Mouse (Mus musculus) layer of hippocampus, postnatal 25 days (tissue): ENCODE results near the gene Rps29. TPM values are rescaled to one million over a fixed set of nuclear protein-coding genes. Genes with fewer than 3 reads are reported as not detected.
"Not testable (repeated sequence)": the region's sequence is repeated elsewhere in the genome, so short reads cannot be mapped to it uniquely, and the experiment has no call there.

ENCODE experiments used
- DNase-seq, 2 experiments: peaks; one replicate each; pipeline ENCODE4 v3.0.0; 2022; ENCODE audit warnings: mixed read lengths in 2 of 2, low spot score in 1 of 2; ENCODE audit errors: extremely low spot score in 1 of 2
- total RNA-seq, 2 experiments: library from RNA; stranded (reverse); gene quantifications; 2 replicates each; pipeline ENCODE4 v1.2.3; 2021

Gene Rps29
- total RNA-seq, 2 experiments from 2014 or later: 1,032 to 1,201 TPM

DNA sequence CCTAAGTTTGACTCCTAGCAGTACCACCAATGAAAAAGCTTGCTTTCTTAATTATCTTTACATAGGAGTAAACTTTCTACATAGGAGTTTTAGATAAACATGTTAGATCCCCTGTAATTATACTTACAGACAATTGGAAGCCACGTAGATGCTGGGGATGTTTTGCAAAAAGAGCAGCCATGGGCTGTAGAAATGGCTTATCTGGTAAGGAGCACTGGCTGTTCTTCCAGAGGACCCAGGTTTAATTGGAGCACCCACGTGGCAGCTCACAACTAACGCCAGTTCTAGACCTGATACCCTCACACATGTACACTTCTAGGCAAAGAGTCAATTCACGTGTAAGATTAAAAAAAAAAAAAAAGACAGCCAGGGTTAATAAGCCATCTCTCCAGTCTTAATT, 22.8 kb upstream of the Rps29 start:
- no peak for DNase-seq

DNA sequence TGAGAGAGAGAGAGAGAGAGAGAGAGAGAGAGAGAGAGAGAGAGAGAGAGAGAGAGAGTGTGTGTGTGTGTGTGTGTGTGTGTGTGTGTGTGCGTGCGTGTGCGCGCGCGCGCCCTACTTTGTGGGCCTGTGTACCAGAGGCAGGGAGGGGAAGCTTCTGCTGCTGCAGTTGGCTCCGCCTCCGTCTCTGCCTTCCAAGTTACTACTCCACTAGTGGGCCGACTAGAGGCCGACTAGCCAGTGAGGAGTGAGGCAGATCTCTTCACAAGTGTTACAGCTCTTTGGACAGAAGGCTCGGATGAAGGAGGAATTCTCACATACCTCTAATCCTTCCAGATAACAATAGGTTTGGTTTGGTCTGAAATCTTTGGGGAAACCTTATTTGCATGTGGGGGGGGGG, 20.4 kb upstream of the Rps29 start:
- DNase-seq: no peak

- DNase-seq: no peak
Measured at GRCm38 (mm10) chr12:69177526-69177925, 18.5 kb upstream of the Rps29 start.

- no peak for DNase-seq
Measured at GRCm38 (mm10) chr12:69175975-69176374, 17.0 kb upstream of the Rps29 start.

DNA sequence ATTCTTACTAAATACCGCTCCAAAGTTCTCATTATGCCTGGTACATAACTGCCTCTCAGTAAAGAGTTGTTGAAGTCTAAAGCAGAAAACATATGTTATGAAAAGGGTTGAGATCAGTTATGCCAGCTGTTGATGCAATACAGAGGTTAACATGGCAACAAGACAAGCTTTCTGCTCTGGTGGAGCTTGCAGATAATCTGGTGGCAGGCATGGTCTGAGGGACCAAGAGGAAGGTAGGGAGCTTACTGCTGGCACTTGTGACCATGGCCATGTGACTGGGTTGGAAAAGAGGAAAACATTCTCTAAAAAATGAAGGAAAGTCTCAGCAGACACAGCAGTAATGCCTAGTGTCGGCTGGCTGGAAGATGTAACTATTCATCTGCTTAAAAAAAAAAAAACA, 12.3 kb upstream of the Rps29 start:
- no peak for DNase-seq

DNA sequence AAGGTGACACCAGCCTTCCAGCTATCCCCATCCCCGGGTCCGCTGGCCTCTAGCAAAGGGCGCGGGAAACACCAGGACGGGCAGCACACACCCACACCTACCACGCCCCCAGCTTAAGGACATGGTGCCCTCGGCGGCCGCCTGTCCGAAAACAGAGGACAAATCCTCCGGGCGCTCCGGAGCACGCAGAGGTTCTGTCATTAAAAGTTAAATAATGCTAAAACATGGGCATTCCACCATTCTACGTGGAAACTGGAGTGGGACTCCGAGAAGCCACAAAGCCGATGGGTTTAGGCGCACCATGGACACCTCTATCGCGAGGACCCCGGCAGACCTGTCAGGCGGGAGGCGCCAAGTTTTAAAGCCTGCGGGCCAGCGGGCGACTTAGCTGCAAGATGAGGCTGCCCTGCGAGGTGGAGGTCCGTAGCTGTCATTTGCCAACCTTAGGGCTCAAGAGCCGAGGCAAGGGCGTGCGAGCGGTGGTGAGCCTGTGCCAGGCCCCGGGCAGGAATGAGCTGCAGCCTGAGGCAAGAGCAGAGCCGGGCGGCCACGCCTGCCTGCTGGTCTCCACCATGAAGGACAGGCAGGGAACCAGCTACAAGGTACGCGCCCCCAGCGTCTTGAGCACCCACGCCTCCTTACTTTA, 9.6 kb upstream of the Rps29 start, which contains the start of gene Lrr1:
Gene Lrr1 (plus strand): TSS at position 354 of the 646 bp plus-strand sequence.
- peak; percentile 81 to 90 for DNase-seq

GRCm38 (mm10) chr12:69167656-69168460, 8.9 kb upstream of the Rps29 start:
- DNase-seq: no peak

DNA sequence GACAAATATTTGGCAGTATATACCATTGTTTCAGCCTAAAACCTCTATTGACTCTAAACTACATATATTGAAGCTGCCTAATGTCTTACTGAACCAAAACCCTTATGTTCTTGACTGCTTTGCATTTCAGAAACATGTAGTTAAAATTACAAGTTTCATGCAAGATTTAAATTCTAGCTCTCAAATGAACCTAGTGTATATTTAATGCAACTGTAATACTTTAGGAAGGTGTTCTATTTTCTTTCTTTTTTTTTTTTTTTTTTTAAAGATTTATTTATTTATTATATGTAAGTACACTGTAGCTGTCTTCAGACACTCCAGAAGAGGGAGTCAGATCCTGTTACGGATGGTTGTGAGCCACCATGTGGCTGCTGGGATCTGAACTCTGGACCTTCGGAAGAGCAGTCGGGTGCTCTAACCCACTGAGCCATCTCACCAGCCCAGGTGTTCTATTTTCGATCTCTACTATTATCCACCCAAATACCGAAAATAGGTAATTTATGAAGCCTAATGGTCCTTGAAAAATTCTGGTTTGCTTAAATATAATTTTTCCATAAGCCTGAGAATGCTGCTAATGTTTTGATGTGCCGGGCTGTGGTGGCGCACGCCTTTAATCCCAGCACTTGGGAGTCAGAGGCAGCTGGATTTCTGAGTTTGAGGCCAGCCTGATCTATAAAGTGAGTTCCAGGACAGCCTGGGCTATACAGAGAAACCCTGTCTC, 8.0 kb upstream of the Rps29 start:
- DNase-seq: not testable (repeated sequence)

GRCm38 (mm10) chr12:69164904-69165303, 5.9 kb upstream of the Rps29 start:
- no peak for DNase-seq

- not testable (repeated sequence) for DNase-seq
Measured at GRCm38 (mm10) chr12:69163586-69163985, 4.6 kb upstream of the Rps29 start.

GRCm38 (mm10) chr12:69160677-69161076, 1.7 kb upstream of the Rps29 start:
- not testable (repeated sequence) for DNase-seq

DNA sequence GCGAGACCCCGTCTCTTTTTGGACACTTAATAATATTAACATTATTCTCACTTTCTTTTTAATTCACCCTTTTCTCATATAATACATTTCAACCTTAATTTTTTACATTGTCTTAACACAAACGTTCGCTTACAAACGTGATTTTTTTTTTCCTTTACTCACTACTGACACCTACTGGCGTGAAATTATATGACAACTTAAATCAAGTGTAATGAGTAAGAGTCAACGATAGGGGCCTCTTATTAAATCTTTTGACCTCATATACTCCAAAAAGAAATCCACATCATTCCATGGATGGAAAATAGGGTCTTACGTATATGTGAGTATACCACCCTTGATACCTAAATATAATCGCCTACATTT, 573 bp upstream of the Rps29 start:
- no peak for DNase-seq

- no peak for DNase-seq
Measured at GRCm38 (mm10) chr12:69158366-69158764, 621 bp downstream of the Rps29 start.

GRCm38 (mm10) chr12:69157107-69157506, 1.9 kb downstream of the Rps29 start:
- no peak for DNase-seq

DNA sequence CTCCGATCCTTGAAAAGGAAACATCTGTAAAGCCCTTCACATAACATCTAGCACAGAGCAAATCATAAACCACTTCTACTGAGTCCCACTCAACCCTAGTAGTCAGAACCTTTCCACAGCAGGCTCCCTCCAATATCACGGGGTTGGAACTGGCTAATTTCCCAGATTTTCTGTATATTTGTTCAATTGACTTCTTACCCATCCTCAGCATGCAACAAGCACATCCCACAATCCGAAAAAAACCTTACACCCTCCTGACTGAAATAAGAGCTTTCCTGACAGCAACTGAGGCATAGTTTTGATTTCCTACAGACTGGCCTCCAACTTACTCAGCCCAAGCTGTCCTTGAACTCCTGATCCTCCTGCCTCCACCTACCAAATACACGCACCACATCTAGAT, 2.5 kb downstream of the Rps29 start:
- no peak for DNase-seq

DNA sequence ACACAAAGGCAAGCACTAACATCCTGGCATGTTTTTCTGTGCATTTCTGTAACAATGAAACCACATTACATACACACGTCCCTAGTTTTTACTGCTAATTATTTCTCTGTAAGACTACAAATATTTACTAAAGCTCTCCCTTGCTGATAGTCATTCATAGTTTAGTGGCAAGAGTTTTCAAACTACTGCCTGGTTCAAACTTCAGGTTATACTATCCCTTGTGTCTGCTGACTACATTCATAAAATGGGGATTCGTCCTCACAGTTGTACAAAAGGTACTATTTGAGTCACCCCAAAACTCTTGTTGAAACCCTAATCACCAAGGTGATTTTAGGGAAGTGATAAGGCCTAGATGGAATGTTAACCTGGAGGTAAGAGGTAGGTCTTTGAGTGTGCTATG, 3.1 kb downstream of the Rps29 start:
- DNase-seq: no peak

GRCm38 (mm10) chr12:69150049-69150448, 8.9 kb downstream of the Rps29 start:
- DNase-seq: no peak

DNA sequence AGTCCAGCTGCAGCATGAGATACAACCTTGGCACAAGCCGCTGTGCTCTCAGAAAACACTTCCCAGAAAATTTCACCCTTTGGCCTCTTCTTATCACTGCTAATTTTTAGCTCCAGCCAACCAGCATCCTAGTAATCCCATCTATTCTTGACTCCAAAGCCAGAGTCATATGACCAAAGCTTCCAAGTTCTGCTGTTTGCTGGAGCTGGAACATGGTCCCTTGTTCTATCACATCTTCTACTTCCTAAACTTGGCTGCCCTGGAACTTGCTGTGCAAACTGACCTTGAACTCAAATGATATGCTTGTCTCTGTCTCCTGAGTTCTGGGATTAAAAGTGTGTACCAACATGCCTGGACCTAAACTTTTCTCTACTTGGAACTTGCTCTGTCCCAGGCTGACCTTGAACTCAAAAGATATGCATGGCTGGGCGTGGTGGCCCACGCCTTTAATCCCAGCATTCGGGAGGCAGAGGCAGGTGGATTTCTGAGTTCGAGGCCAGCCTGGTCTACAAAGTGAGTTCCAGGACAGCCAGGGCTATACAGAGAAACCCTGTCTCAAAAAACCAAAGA, 11.7 kb downstream of the Rps29 start:
- no peak for DNase-seq

DNA sequence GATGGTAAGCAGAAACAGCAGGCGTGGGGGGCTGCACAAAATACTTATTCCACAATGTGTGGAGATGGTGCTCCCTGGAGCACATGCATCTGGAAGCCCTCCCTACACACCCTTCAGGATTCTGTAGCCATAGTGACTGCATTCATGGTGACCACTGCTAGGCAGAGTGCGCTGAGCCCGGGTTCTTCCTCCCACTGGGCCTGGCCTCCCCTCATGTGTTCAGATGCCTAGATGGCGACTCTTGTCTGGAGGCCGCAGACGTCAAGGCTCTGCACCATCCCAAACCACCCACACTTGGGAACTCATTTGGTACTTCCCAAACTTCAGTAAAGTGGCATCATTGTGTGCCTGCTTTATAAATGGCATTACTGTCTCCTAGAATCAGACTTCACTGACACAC, 15.5 kb downstream of the Rps29 start:
- DNase-seq: no peak

DNA sequence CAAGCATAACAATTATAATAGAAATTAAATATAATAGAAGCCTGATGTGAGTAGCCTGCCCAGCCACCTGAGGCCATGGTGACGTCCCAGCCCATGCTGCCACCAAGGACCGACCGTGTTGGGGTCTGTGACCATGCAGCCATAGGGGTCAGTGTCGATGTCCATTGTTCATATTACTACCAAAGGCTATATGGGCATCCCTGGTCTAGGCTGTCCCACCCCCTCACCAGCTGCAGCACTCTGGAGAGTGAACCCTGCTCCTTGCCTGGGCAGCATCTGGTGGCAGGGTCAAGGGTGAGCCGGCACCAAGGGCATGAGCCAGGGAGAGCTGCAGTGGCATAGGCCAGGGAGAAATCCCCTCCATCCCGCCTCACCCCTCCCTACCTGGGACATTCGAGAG, 19.1 kb downstream of the Rps29 start:
- no peak for DNase-seq

DNA sequence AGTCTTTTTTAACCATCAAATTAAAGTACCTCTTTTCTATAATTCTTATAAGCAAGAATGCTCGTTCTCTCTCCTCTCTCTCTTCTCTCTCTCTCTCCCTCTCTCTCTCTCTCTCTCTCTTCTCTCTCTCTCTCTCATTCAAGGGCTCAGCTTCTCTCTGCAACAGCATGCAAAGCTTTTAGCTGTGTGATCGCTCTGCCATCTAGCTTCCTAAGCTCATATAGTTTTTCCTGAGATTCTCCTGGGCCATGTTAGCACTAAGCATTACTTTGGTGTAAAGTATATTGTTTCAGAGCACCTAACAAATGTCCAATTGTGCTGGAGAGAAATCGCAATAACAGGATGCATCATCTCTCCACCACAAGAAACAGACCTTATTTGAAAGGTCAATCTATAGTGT, 19.8 kb downstream of the Rps29 start:
- no peak for DNase-seq
